Mouse (Mus musculus): Measurements from ENCODE around the gene A630023A22Rik. TPM values are rescaled to one million over a fixed set of nuclear protein-coding genes. Genes with fewer than 3 reads are reported as not detected.

Gene A630023A22Rik
- polyA plus RNA-seq, 2 experiments: not detected

DNA sequence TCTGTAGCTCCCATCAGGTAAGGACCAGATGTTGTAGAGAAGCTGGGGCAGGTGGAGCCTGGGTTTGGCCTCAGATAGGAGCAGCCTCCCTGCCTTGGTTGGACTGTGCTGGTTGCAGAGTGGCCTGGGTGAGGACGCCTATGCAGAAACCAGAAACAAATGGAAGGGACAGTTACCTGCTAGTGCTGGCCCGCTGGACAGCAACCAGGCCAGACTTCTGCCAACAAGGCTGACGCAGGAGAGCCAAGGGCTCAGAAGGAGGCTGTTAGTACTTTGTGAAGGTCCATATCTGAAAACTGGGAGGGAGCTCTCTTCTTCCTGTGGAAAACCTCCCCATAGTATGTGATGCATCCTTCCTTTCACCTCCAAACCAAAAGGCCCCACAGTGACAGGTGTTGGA is 59.2 kb downstream of the A630023A22Rik start:
- no peak overlapping the region for H3K4me2 ChIP-seq (ENCODE audit: low read depth)

DNA sequence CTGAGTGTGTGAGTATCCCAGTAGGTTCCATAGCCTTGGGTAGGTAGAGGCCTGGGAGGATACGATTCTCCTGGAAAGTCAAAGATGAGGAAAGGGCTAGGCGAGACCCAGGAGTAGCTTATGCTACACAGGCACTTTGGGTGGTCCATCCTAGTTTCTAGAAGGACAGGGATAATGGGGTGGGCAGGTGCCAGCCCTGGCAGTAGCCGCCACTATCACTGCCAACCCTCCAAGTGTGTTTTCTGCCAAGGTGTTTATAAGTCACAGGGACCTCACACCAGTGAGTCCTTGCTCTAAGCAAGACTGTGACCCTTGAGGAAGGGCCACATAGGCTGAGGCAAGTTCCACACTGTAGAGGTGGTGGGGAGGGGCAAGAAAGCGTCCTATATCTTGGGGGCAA is 61.3 kb downstream of the A630023A22Rik start:
- no peak for ATAC-seq (ENCODE audit: insufficient read depth)
- no peak for DNase-seq (ENCODE audit: low read depth in 3 of 3, low spot score in 3 of 3)
- no peaks in the 10 kb centered on the region for H3K9me3 ChIP-seq (ENCODE audit: control insufficient read depth, low read length)
- H3K4me2 ChIP-seq (ENCODE audit: low read depth): no peak overlapping the region
- no peaks in the 10 kb centered on the region for H3K27me3 ChIP-seq (ENCODE audit: control insufficient read depth, insufficient read depth, low read length)
- no peak overlapping the region for H3K27ac ChIP-seq
- no peak overlapping the region for H3K4me3 ChIP-seq (ENCODE audit: insufficient read depth in 1 of 2, low read depth in 2 of 2, low read length in 2 of 2)
- no peaks in the 10 kb centered on the region for H3K4me1 ChIP-seq (replicated peaks; ENCODE audit: control insufficient read depth in 2 of 2, insufficient read depth in 2 of 2, low read length in 1 of 2)
- no peak overlapping the region for H3K9ac ChIP-seq (replicated peaks)
- H3K36me3 ChIP-seq (replicated peaks; ENCODE audit: control insufficient read depth, insufficient read depth, low read depth): no peaks in the 10 kb centered on the region
- TF ChIP-seq CTCF (IDR thresholded peaks at IDR 0.05; ENCODE audit: low read depth): no peak
- no peak for TF ChIP-seq EP300 (IDR thresholded peaks at IDR 0.05; ENCODE audit: low read depth)
- WGBS (ENCODE audit: insufficient replicate concordance): 44% methylated on average over 4 of the region's 4 CpGs

More for the DNA sequence above, 59.2 kb downstream of the A630023A22Rik start:
- ATAC-seq (ENCODE audit: insufficient read depth) (no peak), DNase-seq (ENCODE audit: low read depth in 3 of 3, low spot score in 3 of 3) (no peak)
- no peak overlapping the region for H3K9ac ChIP-seq (replicated peaks)
- no peaks in the 10 kb centered on the region for H3K4me1 ChIP-seq (replicated peaks; ENCODE audit: control insufficient read depth in 2 of 2, insufficient read depth in 2 of 2, low read length in 1 of 2)
- no peak overlapping the region for H3K27ac ChIP-seq
- no peaks in the 10 kb centered on the region for H3K27me3 ChIP-seq (ENCODE audit: control insufficient read depth, insufficient read depth, low read length)
- TF ChIP-seq EP300 (IDR thresholded peaks at IDR 0.05; ENCODE audit: low read depth) (no peak), CTCF (IDR thresholded peaks at IDR 0.05; ENCODE audit: low read depth) (no peak)
- no peaks in the 10 kb centered on the region for H3K9me3 ChIP-seq (ENCODE audit: control insufficient read depth, low read length)
- WGBS (ENCODE audit: insufficient replicate concordance): 25% methylated on average over 3 of the region's 3 CpGs
- H3K36me3 ChIP-seq (replicated peaks; ENCODE audit: control insufficient read depth, insufficient read depth, low read depth): no peaks in the 10 kb centered on the region
- H3K4me3 ChIP-seq (ENCODE audit: insufficient read depth in 1 of 2, low read depth in 2 of 2, low read length in 2 of 2): no peak overlapping the region

DNA sequence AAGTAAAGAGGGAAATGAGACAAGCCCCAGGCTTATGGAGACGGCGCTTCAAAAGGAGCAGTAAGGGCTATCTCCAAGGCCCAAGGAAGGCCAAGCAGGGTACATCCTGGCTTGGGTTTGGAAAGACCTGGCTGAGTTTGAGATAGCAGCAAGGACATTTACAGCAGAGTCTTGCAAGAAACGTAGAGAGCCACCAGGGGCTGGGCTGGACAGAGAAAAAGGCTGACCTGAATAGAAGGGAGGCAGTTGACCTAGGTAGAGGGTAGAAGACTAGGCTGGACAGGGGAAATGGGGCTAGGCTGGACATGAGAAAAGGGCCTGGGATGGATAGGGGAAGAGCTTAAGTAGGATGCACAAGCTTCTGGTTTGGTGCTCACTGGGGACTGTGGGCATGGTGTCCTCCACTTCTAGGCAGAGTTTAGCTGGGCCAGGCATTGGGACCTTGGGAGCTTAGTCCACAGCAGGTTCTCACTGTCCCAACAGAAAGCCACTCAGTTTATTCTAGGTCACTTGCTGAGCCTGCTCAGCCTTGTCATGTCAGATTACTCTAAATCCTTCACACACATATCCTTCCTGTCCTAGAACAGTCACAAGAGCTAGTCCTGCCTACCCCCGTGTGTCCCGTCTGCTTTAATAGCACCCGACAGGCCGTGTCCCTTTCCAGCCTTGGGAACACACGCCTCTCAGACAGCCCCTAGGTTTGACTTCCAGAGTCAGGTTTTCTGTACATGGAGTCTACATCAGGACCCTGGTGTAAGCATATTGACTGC is 68.5 kb downstream of the A630023A22Rik start:
- ATAC-seq (ENCODE audit: insufficient read depth): no peak
- H3K36me3 ChIP-seq (replicated peaks; ENCODE audit: control insufficient read depth, insufficient read depth, low read depth): no peaks in the 10 kb centered on the region
- H3K9ac ChIP-seq (replicated peaks): no peak overlapping the region
- H3K9me3 ChIP-seq (ENCODE audit: control insufficient read depth, low read length): no peaks in the 10 kb centered on the region
- H3K4me2 ChIP-seq (ENCODE audit: low read depth): no peak overlapping the region
- H3K27me3 ChIP-seq (ENCODE audit: control insufficient read depth, insufficient read depth, low read length): no peaks in the 10 kb centered on the region
- no peak overlapping the region for H3K27ac ChIP-seq
- H3K4me3 ChIP-seq (ENCODE audit: insufficient read depth in 1 of 2, low read depth in 2 of 2, low read length in 2 of 2): no peak overlapping the region
- H3K4me1 ChIP-seq (replicated peaks; ENCODE audit: control insufficient read depth in 2 of 2, insufficient read depth in 2 of 2, low read length in 1 of 2): no peaks in the 10 kb centered on the region
- no peak for DNase-seq (ENCODE audit: low read depth in 3 of 3, low spot score in 3 of 3)
- no peak for TF ChIP-seq CTCF (IDR thresholded peaks at IDR 0.05; ENCODE audit: low read depth)
- no peak for TF ChIP-seq EP300 (IDR thresholded peaks at IDR 0.05; ENCODE audit: low read depth)
- WGBS (ENCODE audit: insufficient replicate concordance): 70% methylated on average over 8 of the region's 8 CpGs

DNA sequence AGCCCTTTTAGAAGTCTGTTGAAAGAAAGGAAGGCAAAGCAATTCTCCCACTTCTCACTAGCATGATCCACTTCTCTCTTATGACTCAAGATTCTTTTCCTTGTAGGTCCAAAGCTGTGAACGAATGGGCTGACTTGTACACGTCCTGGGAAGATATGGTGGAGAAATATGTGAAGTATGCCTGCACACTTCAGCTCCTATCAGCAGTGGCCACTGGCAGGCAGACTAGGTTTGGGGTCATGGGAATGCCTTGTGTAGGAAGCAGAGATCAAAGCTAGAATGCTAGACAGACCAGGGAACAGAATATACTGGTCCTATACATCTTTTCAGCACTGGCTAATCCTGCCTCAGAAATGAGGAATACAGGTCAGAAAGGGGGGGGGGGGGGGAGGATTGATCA is 75.8 kb downstream of the A630023A22Rik start:
- no peak overlapping the region for H3K9ac ChIP-seq (replicated peaks)
- H3K4me2 ChIP-seq (ENCODE audit: low read depth): no peak overlapping the region
- no peaks in the 10 kb centered on the region for H3K4me1 ChIP-seq (replicated peaks; ENCODE audit: control insufficient read depth in 2 of 2, insufficient read depth in 2 of 2, low read length in 1 of 2)
- H3K27me3 ChIP-seq (ENCODE audit: control insufficient read depth, insufficient read depth, low read length): no peaks in the 10 kb centered on the region
- WGBS (ENCODE audit: insufficient replicate concordance): 41% methylated on average over 2 of the region's 2 CpGs
- DNase-seq (ENCODE audit: low read depth in 3 of 3, low spot score in 3 of 3) (no peak), ATAC-seq (ENCODE audit: insufficient read depth) (no peak)
- TF ChIP-seq EP300 (IDR thresholded peaks at IDR 0.05; ENCODE audit: low read depth) (no peak), CTCF (IDR thresholded peaks at IDR 0.05; ENCODE audit: low read depth) (no peak)
- no peak overlapping the region for H3K27ac ChIP-seq
- H3K36me3 ChIP-seq (replicated peaks; ENCODE audit: control insufficient read depth, insufficient read depth, low read depth): no peaks in the 10 kb centered on the region
- no peak overlapping the region for H3K4me3 ChIP-seq (ENCODE audit: insufficient read depth in 1 of 2, low read depth in 2 of 2, low read length in 2 of 2)
- no peaks in the 10 kb centered on the region for H3K9me3 ChIP-seq (ENCODE audit: control insufficient read depth, low read length)

DNA sequence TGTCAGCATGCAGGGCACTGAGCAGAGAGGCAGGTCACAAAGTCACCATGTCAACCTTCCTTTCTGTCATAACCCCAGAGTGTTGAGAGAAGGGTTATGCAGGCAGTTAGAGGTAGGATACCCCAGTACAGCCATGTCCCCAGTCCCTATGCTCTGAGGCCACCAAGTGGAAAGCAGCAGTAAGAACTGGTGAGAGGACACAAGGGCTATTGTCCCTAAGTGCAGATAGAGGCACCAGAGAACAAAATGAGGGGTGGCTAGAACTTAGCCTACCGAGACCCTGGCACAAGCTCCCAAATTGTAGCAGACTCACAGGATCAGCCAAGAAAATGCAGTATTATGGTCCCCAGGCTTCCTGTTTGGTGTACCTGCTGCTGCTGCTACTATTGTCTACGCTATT is 85.6 kb downstream of the A630023A22Rik start:
- Histone ChIP-seq H3K4me1 (replicated peaks; ENCODE audit: control insufficient read depth in 2 of 2, insufficient read depth in 2 of 2, low read length in 1 of 2) (no peaks in the 10 kb centered on the region), H3K36me3 (replicated peaks; ENCODE audit: control insufficient read depth, insufficient read depth, low read depth) (no peaks in the 10 kb centered on the region), H3K27me3 (ENCODE audit: control insufficient read depth, insufficient read depth, low read length) (no peaks in the 10 kb centered on the region), H3K9me3 (ENCODE audit: control insufficient read depth, low read length) (no peaks in the 10 kb centered on the region), H3K4me2 (ENCODE audit: low read depth) (no peak overlapping the region), H3K4me3 (ENCODE audit: insufficient read depth in 1 of 2, low read depth in 2 of 2, low read length in 2 of 2) (no peak overlapping the region), H3K27ac (no peak overlapping the region), H3K9ac (replicated peaks) (no peak overlapping the region)
- DNase-seq (ENCODE audit: low read depth in 3 of 3, low spot score in 3 of 3) (no peak), ATAC-seq (ENCODE audit: insufficient read depth) (no peak)
- no peak for TF ChIP-seq EP300 (IDR thresholded peaks at IDR 0.05; ENCODE audit: low read depth)
- no peak for TF ChIP-seq CTCF (IDR thresholded peaks at IDR 0.05; ENCODE audit: low read depth)
- 56% methylated on average over 2 of the region's 2 CpGs for WGBS (ENCODE audit: insufficient replicate concordance)
